Mouse (Mus musculus) hindbrain, embryonic 15.5 days (tissue): Measurements from ENCODE around the gene Tmie. TPM values are rescaled to one million over a fixed set of nuclear protein-coding genes. Genes with fewer than 3 reads are reported as not detected.
A peak's percentile ranks its signal among the peaks of the same experiment; 100 is the strongest.

Source experiments
- ATAC-seq: fragments of 200-750 bp; cut with Nextera tagmentation; 2 replicates; pipeline ENCODE4 v1.8.0; 2017; ENCODE audit warnings: low read depth, moderate number of reproducible peaks, moderate TSS enrichment; ENCODE audit not compliant: low FRiP score
- H3K27ac ChIP-seq: fragments of 300-500 bp; sonication (generic); replicated peaks from 2 replicates; pipeline ENCODE4 v1.5.1; 2015; ENCODE audit warnings: mild to moderate bottlenecking, inconsistent platforms
- H3K27me3 ChIP-seq: fragments of 300-500 bp; sonication (generic); 2 replicates; pipeline ENCODE4 v1.6.1; 2015; ENCODE audit warnings: control low read depth, inconsistent platforms
- H3K36me3 ChIP-seq: fragments of 300-500 bp; sonication (generic); 2 replicates; pipeline ENCODE4 v1.6.1; 2015; ENCODE audit warnings: control low read depth, inconsistent platforms
- H3K4me1 ChIP-seq: fragments of 300-500 bp; sonication (generic); replicated peaks from 2 replicates; pipeline ENCODE4 v1.6.1; 2015; ENCODE audit warnings: control low read depth, inconsistent platforms
- H3K4me2 ChIP-seq: fragments of 300-500 bp; sonication (generic); 2 replicates; pipeline ENCODE4 v1.6.1; 2015; ENCODE audit warnings: moderate library complexity, mild to moderate bottlenecking, inconsistent platforms
- H3K4me3 ChIP-seq: fragments of 300-500 bp; sonication (generic); 2 replicates; pipeline ENCODE4 v1.5.1; 2015; ENCODE audit warnings: mild to moderate bottlenecking, inconsistent platforms
- H3K9ac ChIP-seq: fragments of 300-500 bp; sonication (generic); 2 replicates; pipeline ENCODE4 v1.6.1; 2015; ENCODE audit warnings: inconsistent platforms
- H3K9me3 ChIP-seq: fragments of 300-500 bp; sonication (generic); 2 replicates; pipeline ENCODE4 v1.6.1; 2016; ENCODE audit warnings: control low read depth, inconsistent platforms
- WGBS: fragments of 180-500 bp; shearing (Covaris S2); methylation state at CpG from one replicate; pipeline ENCODE4 v1.1.7; 2015; 5-methylcytosine and 5-hydroxymethylcytosine counted together
- polyA plus RNA-seq: library from polyadenylated mRNA; unstranded; fragments of >200 nt; fragmentation: Nextera tagmentation; extraction: Ambion mirVana; gene quantifications from 2 replicates; pipeline ENCODE4 v1.2.1, GENCODE M21; 2015

Gene Tmie
- polyA plus RNA-seq, 1 experiment from 2014 or later = 4.7 TPM

- peak within 1 kb of the TSS; percentile 27 for H3K4me3 ChIP-seq
- peaks cover 14% of the 10 kb centered on the region for H3K27me3 ChIP-seq
- ATAC-seq = no peak
- H3K9ac ChIP-seq = no peak within 1 kb of the TSS
- H3K4me1 ChIP-seq = peaks cover 6% of the 10 kb centered on the region
- H3K9me3 ChIP-seq = no peaks in the 10 kb centered on the region
- peak within 1 kb of the TSS; percentile 54 for H3K4me2 ChIP-seq
- no peaks in the 10 kb centered on the region for H3K36me3 ChIP-seq
- WGBS = 11% methylated on average over 44 of the region's 50 CpGs
- H3K27ac ChIP-seq = no peak within 1 kb of the TSS
Observed at GRCm38 (mm10) chr9:110857781-110858472, 22.0 kb downstream of the Tmie start, which contains the start of gene Prss50. Gene Prss50, plus strand, starts transcription at chr9:110857967.

- WGBS = 68% methylated on average over 4 of the region's 4 CpGs
- H3K9me3 ChIP-seq = no peaks in the 10 kb centered on the region
- H3K27me3 ChIP-seq = peaks cover 14% of the 10 kb centered on the region
- no peak overlapping the region for H3K4me3 ChIP-seq
- H3K4me2 ChIP-seq = no peak overlapping the region
- peaks cover 6% of the 10 kb centered on the region for H3K4me1 ChIP-seq
- ATAC-seq = no peak
- H3K27ac ChIP-seq = no peak overlapping the region
- H3K36me3 ChIP-seq = no peaks in the 10 kb centered on the region
- no peak overlapping the region for H3K9ac ChIP-seq
Observed at GRCm38 (mm10) chr9:110856920-110857319, 23.0 kb downstream of the Tmie start.

- 77% methylated on average over 7 of the region's 7 CpGs for WGBS
- H3K9ac ChIP-seq = no peak overlapping the region
- no peak overlapping the region for H3K4me3 ChIP-seq
- no peaks in the 10 kb centered on the region for H3K36me3 ChIP-seq
- H3K4me2 ChIP-seq = no peak overlapping the region
- peaks cover 14% of the 10 kb centered on the region for H3K27me3 ChIP-seq
- no peak overlapping the region for H3K27ac ChIP-seq
- ATAC-seq = no peak
- no peaks in the 10 kb centered on the region for H3K9me3 ChIP-seq
- peaks cover 6% of the 10 kb centered on the region for H3K4me1 ChIP-seq
Observed at GRCm38 (mm10) chr9:110855903-110856302, 24.0 kb downstream of the Tmie start.

- ATAC-seq = no peak
Observed at GRCm38 (mm10) chr9:110849162-110849561, 30.8 kb downstream of the Tmie start.

GRCm38 (mm10) chr9:110844206-110844605, 35.7 kb downstream of the Tmie start, which contains the start of gene Prss46:
Gene Prss46, plus strand, starts transcription at chr9:110844506.
- no peak for ATAC-seq
- Histone ChIP-seq H3K4me3 (no peak within 1 kb of the TSS), H3K9me3 (no peaks in the 10 kb centered on the region), H3K27me3 (no peaks in the 10 kb centered on the region), H3K27ac (no peak within 1 kb of the TSS), H3K36me3 (no peaks in the 10 kb centered on the region), H3K4me1 (no peaks in the 10 kb centered on the region), H3K9ac (no peak within 1 kb of the TSS), H3K4me2 (no peak within 1 kb of the TSS)
- 86% methylated on average over 10 of the region's 10 CpGs for WGBS

More at GRCm38 (mm10) chr9:110849162-110849561, 30.8 kb downstream of the Tmie start:
- Histone ChIP-seq H3K4me2 (no peak overlapping the region), H3K27ac (no peak overlapping the region), H3K9me3 (no peaks in the 10 kb centered on the region), H3K36me3 (no peaks in the 10 kb centered on the region), H3K9ac (no peak overlapping the region), H3K27me3 (no peaks in the 10 kb centered on the region), H3K4me1 (no peaks in the 10 kb centered on the region), H3K4me3 (no peak overlapping the region)
- WGBS = 77% methylated on average over 7 of the region's 7 CpGs

GRCm38 (mm10) chr9:110841438-110841837, 38.5 kb downstream of the Tmie start:
- Histone ChIP-seq H3K27ac (no peak overlapping the region), H3K9me3 (no peaks in the 10 kb centered on the region), H3K36me3 (no peaks in the 10 kb centered on the region), H3K27me3 (no peaks in the 10 kb centered on the region), H3K9ac (no peak overlapping the region), H3K4me2 (no peak overlapping the region), H3K4me3 (no peak overlapping the region), H3K4me1 (no peaks in the 10 kb centered on the region)
- no peak for ATAC-seq
- 85% methylated on average over 2 of the region's 2 CpGs for WGBS

GRCm38 (mm10) chr9:110840905-110841304, 39.0 kb downstream of the Tmie start:
- Histone ChIP-seq H3K36me3 (no peaks in the 10 kb centered on the region), H3K9me3 (no peaks in the 10 kb centered on the region), H3K4me3 (no peak overlapping the region), H3K4me2 (no peak overlapping the region), H3K9ac (no peak overlapping the region), H3K27me3 (no peaks in the 10 kb centered on the region), H3K27ac (no peak overlapping the region), H3K4me1 (no peaks in the 10 kb centered on the region)
- WGBS = 64% methylated on average over 6 of the region's 6 CpGs
- no peak for ATAC-seq

GRCm38 (mm10) chr9:110836112-110836511, 43.8 kb downstream of the Tmie start:
- H3K27me3 ChIP-seq = no peaks in the 10 kb centered on the region
- H3K36me3 ChIP-seq = no peaks in the 10 kb centered on the region
- no peak overlapping the region for H3K4me2 ChIP-seq
- no peaks in the 10 kb centered on the region for H3K9me3 ChIP-seq
- no peak overlapping the region for H3K9ac ChIP-seq
- H3K4me1 ChIP-seq = no peaks in the 10 kb centered on the region
- H3K4me3 ChIP-seq = no peak overlapping the region
- ATAC-seq = no peak
- WGBS = 48% methylated on average over 2 of the region's 2 CpGs
- H3K27ac ChIP-seq = no peak overlapping the region

GRCm38 (mm10) chr9:110834961-110835360, 45.0 kb downstream of the Tmie start:
- Histone ChIP-seq H3K4me3 (no peak overlapping the region), H3K4me2 (no peak overlapping the region), H3K36me3 (no peaks in the 10 kb centered on the region), H3K4me1 (no peaks in the 10 kb centered on the region), H3K9me3 (no peaks in the 10 kb centered on the region), H3K27me3 (no peaks in the 10 kb centered on the region), H3K27ac (no peak overlapping the region), H3K9ac (no peak overlapping the region)
- 42% methylated on average over 10 of the region's 10 CpGs for WGBS
- ATAC-seq = no peak

- Histone ChIP-seq H3K4me1 (no peaks in the 10 kb centered on the region), H3K27me3 (no peaks in the 10 kb centered on the region), H3K9me3 (no peaks in the 10 kb centered on the region), H3K36me3 (no peaks in the 10 kb centered on the region), H3K27ac (no peak within 1 kb of the TSS), H3K4me3 (no peak within 1 kb of the TSS), H3K9ac (no peak within 1 kb of the TSS), H3K4me2 (no peak within 1 kb of the TSS)
- WGBS = 82% methylated on average over 19 of the region's 19 CpGs
- ATAC-seq = no peak
Observed at GRCm38 (mm10) chr9:110834411-110834810, 45.5 kb downstream of the Tmie start, which contains the start of gene Prss45. Gene Prss45, plus strand, starts transcription at chr9:110834588.

GRCm38 (mm10) chr9:110833021-110833420, 46.9 kb downstream of the Tmie start:
- ATAC-seq = no peak
- no peaks in the 10 kb centered on the region for H3K4me1 ChIP-seq
- H3K4me2 ChIP-seq = no peak overlapping the region
- H3K4me3 ChIP-seq = no peak overlapping the region
- H3K36me3 ChIP-seq = no peaks in the 10 kb centered on the region
- H3K9ac ChIP-seq = no peak overlapping the region
- H3K9me3 ChIP-seq = no peaks in the 10 kb centered on the region
- no peaks in the 10 kb centered on the region for H3K27me3 ChIP-seq
- H3K27ac ChIP-seq = no peak overlapping the region
- WGBS = 74% methylated on average over 5 of the region's 5 CpGs

- H3K27ac ChIP-seq = no peak within 1 kb of the TSS
- H3K9ac ChIP-seq = no peak within 1 kb of the TSS
- no peaks in the 10 kb centered on the region for H3K9me3 ChIP-seq
- H3K4me1 ChIP-seq = no peaks in the 10 kb centered on the region
- H3K27me3 ChIP-seq = no peaks in the 10 kb centered on the region
- H3K4me2 ChIP-seq = no peak within 1 kb of the TSS
- no peak for ATAC-seq
- 86% methylated on average over 3 of the region's 3 CpGs for WGBS
- H3K36me3 ChIP-seq = no peaks in the 10 kb centered on the region
- H3K4me3 ChIP-seq = no peak within 1 kb of the TSS
Observed at GRCm38 (mm10) chr9:110826390-110826789, 53.5 kb downstream of the Tmie start, which contains the start of gene Prss43. Gene Prss43, plus strand, starts transcription at chr9:110826690.

GRCm38 (mm10) chr9:110825832-110826231, 54.1 kb downstream of the Tmie start:
- WGBS = 68% methylated on average over 7 of the region's 7 CpGs
- H3K27ac ChIP-seq = no peak overlapping the region
- no peak for ATAC-seq
- no peak overlapping the region for H3K9ac ChIP-seq
- H3K4me2 ChIP-seq = no peak overlapping the region
- H3K27me3 ChIP-seq = no peaks in the 10 kb centered on the region
- H3K4me1 ChIP-seq = no peaks in the 10 kb centered on the region
- H3K36me3 ChIP-seq = no peaks in the 10 kb centered on the region
- H3K4me3 ChIP-seq = no peak overlapping the region
- H3K9me3 ChIP-seq = no peaks in the 10 kb centered on the region
